Mouse (Mus musculus) kidney, postnatal 14 days (tissue): ENCODE data around the gene Arl1.
"Not testable (repeated sequence)": the region's sequence is repeated elsewhere in the genome, so short reads cannot be mapped to it uniquely, and the experiment has no call there.

Experiments
- DNase-seq: peaks from one replicate; pipeline ENCODE4 v3.0.0; 2022; ENCODE audit warnings: mixed read lengths

Arl1 gene

DNA sequence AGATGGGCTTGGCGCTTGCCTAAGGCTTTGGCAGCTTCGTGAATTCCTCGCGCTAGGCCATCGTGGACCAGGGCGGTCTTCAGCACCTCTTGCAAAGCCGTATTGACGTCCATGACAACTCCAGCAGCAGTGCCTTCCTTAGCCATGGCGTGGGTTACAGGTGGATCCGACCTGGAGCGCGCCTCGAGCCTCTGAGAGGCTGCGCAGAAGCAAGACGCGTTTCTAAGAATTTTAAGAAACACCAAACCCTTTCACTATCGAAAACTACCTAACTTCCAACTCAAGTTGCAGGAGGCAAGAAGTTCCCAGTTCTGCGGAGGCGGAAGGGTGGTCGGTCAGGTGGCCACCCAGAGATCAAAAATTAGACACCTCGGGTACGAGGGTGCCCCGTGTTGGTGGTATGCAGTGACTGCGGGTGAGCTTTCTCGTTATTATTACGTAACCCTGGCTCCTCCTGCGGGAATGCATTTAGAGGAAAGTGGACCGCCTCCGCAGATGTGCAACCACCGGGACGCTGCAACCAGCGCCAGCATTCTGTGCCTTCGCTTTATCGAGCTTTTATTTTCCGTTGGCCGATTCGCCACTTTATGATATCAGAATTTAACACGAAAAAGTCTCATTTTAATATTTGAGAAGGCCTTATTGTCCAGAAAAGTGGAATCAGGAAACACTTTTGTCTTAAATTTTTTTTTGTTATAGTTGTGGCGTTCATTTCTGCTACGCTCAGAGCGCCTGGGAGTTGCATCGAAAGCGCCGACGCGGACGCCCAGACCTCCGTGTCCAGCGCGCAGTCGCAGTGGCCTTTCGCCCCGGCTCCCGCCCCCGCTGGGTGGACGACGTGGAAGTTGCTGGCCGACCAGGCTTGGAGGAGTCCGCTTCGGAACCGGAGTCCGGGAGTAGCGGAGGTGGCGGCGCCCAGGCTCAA lies at the start of gene Arl1:
Arl1 (plus strand) TSS at position 288 of the 925 bp plus-strand sequence.
- peak; percentile 95 for DNase-seq

DNA sequence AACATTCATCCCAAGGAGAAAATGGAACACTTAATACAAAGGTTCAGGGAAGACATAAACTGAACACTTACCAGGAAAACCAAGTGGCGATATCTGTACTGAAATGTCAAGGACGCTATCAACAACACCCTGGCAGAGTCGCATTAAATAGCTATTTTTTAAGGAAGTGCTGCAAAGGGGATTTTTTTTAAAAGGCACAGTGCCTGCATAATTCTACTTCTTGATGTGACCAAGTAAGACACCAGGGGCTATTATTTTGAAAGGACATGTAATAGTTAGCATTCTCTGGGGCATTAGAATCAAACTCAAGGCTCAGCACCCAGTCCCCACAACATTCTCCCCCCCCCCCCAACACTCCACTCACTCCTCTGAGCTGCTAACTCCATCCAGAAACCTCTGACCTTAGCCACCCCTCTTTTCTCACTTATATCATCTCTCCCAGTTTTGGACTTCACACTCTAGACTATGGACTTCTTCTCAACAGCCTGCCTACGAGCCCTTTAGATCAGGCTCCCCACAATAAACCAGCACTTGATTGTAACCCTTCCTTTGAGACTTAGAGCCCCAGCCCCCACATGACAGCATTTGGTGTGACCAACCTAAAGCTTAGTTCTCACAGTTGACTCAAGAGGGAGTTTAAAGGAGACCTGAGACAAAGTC lies 47.6 kb upstream of the Arl1 start:
- no peak for DNase-seq

DNA sequence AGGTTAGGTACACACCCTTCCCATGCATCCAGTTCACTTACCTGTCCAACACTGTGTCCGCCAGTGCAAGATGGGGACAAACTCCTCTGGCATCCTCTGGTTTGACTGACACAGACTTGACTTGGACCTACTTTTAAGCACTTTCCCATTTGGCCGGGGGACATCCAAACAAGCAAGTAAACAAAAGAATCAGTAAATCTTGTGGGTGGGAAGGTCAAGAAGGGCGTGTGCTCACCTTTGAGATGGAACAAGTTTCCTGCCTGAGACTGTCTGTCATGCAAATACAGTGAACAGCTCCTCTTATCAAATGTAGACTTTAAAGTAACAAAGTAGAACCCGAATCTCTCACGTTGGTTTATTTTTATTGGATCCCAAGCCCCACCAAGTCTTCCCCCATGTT lies 45.7 kb upstream of the Arl1 start, which contains the start of gene Spic:
Spic (minus strand) TSS at position 91 of the 400 bp plus-strand sequence.
- no peak for DNase-seq

DNA sequence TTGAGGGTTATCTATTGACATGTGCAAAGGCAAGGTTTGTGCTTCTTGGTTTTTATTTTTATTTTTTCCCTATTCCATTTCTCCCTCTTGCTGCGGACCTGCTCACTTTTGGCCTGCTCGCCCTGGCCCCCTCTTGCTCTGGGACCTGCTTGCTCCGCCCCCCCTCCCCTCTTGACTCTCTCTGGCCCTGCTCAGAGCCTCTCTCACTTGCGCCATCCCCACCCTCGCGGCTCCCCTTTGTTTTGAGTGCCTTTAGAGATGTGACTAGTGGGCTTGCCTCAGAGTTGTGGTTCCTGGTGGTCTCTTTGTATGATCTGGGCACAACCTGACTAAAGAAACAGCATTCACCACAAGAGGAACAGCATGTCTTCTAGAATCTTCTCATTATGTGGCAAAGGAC lies 29.7 kb upstream of the Arl1 start:
- DNase-seq = no peak

DNA sequence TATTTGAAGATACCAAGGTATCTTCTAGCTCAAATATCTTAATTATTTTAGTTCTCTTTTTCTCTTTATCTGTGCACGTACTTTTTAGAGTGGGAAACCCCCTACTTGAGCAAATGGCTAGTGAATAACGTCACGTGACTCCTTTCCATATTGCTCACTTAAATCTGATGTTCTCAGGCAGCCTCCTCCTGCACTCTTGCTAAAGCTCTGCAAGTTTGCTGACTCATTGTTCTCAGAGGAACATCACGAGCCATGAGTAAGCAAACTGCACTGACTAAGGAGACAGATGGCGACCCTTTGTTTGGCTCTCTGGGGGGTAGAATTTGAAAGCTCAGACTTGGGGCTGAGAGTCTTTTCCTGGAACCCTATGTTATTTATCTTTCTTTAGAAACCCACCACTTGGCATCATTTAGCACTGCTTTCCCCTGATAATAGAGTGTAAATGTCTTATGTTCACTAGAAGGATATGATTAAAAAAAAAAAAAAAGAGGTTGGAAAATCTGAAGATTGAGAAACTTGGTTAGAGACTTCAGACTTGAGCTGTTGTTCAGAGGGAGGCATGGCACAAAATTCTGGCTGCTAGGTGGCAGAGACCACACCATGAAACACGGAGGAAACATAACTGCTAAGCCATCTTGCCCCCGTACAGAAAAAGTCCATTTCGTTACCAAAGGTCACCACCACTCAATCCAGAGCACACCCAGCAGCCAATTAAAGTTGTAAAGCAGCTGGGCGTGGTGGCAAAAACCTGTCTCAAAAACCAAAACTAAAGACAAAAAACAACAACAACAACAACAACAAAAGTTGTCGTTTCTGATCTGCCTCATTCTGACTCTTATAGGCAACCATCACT lies 21.8 kb upstream of the Arl1 start:
- no peak for DNase-seq

DNA sequence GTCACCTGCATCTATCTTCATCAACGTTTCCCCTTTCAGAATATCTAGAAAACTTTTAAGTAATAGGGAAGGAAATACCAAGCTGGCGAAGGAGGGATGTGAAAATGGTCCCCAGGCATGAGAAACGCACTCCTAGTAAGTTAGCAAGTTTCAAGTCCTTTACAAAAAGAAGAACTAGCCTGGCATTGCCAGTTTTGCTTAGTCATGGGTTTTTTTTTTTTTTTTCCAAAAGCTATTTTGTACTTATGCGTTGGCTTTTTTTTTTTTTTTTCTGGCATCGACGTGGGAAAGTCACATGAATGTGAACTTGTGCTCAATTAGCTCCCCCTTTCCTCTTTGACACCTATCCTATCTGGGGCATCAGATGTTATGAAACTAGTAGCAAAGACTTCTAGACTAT lies 18.3 kb upstream of the Arl1 start:
- no peak for DNase-seq

DNA sequence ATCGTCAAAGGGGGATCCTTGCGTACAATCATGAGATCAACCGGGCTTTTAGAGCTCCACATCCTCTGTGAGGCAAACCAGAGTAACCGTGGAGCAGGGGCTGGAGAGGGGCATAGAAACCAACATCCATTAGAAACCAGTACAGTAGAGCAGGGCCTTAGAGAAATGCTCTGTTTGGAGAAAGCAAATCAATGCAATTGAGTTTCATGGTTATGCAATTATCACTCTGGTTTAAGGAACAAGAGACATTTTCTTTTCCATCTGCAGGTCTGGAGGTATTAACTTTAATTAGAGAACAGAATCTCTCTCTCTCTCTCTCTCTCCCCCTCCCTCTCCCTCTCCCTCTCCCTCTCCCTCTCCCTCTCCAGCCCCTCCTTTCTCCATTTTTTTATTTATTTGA lies 15.9 kb upstream of the Arl1 start:
- DNase-seq = no peak

DNA sequence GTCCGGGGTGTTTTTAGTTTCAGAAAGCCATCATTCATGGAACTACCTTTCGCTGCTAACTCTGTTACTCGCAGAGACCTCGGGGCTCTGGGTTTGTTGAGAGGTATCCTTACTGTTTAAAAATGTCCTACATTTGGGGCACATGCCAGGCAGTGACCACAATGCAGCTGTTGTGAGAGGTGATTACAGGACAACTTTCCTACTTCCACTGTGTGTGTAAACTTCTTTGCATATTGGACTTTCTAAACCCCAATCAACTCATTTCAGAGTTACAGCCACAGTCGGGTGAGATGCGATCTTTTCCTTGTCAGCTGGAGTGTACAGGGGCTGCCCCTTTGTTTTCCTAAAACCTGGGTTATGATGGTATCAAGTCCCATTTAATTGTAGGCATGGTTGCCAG lies 15.0 kb upstream of the Arl1 start:
- DNase-seq = no peak

DNA sequence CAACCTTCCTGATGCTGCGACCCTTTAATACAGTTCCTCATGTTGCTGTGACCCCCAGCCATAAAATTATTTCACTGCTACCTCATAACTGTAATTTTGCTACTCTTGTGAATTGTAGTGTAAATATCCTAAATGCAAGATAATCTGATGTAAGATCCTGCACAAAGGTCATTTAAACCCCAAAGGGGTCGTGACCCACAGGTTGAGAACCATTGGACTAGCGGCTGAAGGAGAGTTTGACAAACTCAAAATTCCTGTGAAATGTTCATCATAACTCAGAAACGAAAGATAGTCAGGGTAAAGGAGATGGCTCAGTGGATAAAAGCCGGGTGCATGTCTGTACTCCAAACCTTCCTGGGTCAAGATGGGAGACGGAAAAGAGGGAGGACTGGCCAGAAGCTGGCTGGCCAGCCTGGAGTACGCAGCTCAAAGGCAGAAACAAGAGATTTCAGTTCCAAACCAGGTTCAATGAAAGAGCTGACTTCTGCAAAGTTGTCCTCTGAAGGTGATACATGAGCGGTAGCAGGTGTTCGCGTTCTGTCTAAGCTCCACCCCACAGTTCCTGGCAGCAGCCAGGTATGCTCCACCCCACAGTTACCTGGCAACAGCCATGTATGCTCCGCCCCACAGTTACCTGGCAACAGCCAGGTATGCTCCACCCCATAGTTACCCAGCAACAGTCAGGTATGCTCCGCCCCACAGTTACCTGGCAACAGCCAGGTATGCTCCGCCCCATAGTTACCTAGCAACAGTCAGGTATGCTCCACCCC lies 13.5 kb upstream of the Arl1 start:
- no peak for DNase-seq

DNA sequence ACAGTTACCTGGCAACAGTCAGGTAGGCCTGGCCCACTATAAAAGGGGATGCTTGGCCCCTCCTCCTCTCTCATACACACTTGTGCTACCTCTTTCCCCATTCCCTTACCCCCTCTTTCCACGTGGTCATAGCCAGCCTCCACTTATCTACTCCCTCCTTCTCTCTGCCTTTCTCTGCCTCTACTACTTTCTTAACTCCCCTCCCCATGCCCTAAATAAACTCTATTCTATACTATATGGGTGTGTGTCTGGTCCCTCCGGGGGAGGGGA lies 13.0 kb upstream of the Arl1 start:
- DNase-seq = no peak

DNA sequence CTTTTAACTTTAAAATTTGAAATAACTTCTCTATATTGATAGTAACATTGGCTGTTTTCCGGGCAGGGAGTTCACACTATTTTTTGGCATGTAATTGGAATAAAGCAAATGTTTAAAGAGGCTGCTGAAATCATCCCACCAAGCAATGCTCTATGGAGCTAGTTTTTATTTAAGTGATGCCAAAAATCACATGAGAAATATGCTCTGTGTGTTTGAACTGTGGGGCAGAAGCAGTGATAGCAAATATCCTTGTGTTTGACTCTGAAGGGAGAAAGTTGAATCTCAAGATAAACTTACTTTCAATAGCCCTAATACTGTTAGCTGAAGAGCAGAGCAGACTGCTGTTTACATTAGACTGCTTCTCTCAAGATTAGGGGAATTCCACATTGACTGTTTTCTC lies 11.0 kb upstream of the Arl1 start:
- no peak for DNase-seq

DNA sequence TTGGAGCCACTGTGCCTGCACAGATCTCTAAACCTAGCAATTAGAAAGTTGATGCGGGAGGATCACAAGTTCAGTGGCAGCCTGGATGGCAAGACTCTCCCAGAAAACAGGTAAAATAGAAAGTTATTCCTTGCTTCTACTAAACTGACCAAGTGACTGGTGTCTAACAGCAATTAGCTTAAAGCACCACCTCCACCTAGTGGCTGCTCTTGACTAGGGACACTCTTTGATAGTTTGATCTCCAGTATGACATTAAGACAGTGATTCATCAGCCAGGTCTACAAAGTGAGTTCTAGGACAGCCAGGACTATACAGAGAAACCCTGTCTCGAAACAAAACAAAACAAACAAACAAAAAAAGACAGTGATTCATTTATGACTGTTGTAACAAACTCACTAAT lies 5.3 kb upstream of the Arl1 start:
- peak; percentile 36 for DNase-seq

DNA sequence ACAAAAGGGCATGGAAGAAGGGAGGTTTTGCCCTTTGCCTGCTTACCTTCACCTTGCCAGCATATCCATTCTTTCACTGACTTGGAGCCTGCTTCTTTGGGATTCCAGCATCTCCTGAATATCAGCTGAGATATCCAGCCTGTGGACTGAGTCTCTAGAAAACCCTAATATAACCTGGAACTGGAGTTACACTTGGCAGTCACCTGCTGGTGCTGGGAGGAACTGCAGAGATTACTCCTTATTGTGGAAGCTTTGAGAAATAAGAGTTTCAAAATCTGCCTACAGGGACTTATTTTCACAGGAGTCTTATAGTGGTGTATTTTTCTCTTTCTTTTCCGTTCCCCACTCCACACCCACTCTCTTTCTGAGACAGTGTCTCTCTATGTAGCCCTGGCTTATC lies 3.5 kb upstream of the Arl1 start:
- peak; percentile 51 for DNase-seq

DNA sequence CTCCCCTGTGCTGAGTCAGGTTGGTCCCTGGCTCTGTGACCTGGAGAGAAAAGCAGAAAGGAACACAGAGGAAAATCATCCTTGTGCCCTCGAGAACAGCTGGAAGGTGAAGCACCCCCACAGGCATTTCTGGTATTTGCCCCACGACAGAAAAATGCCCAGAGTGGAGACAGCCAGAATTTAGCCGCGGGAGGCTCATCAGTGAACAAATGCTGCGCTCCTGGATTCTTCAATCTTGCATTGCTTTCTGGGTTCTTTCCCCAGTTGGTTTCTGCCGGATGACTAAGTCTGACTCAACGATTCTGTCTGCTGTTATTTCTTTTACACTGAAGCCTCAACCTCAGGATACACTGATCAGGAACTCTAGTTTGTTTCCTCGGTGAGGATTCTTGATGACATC lies 2.5 kb upstream of the Arl1 start:
- DNase-seq = no peak

DNA sequence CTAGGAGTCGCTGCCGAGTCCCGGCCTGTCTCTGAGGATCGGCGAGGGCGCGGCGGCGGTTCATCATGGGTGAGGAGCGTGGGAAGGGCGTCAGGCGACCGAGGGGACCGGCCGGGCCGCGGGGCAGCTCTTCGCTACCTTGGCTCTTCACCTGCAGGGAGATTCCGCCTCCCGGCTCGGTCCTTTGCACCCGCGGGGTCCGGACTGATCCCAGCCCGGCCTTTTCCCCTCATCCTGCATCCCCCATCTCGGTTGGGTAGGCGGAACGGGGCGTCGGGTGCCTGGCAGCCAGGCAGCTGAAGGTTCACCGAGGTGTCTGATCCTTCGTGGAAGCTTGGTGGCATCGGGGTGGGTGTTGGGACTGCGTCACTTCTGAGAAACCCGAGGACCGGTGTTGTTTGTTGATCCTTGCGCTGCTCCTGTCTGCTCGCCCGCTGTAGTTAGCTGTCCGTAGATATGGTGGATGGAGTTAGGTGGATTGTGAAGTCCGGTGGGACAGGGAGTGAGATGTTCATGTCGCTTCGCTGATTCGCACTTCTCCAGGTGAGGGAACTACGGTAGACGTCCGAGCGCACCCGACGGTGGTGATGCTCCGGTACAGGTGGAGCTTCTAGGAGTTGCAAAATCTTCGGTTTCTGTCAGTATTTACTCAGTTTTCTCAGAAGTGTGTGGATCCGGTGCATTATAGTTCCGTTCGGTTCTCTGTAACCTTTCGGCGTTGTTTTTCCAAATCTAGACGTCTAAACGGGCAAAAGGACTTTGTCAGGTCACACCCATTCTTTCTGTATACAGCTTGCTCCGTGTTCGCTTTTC lies 1.0 kb downstream of the Arl1 start:
- no peak for DNase-seq

DNA sequence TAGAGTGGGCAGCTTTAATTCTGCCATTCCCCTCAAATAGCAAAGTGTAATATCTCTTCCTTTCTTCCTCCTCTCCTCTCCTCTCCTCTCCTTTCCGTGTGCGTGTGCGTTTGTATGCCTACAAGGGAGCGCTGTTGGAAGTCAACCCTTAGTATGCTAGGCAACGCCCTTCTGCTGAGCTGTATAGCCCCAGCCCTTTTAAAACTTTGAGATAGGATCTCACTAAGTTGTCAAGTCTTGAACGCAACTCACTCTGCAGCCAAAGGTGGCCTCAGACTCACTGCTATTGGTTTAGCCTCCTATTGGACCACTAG lies 1.6 kb downstream of the Arl1 start:
- DNase-seq = no peak

DNA sequence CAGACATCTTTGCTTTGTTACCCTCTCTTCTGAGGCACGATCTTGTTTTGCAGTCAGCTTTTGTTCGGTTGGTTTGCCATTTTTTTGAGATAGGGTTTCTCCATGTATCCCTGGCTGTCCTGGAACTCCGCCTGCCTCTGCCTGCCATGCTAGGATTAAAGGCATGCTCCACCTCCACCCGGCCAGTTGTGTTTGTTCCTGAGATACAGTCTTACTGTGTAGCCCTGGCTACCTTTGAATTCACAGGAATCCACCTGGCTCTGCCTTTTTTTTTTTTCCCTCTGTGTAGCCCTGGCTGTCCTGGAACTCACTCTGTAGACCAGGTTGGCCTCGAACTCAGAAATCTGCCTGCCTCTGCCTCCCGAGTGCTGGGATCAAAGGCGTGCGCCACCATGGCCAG lies 8.4 kb downstream of the Arl1 start:
- not testable (repeated sequence) for DNase-seq

DNA sequence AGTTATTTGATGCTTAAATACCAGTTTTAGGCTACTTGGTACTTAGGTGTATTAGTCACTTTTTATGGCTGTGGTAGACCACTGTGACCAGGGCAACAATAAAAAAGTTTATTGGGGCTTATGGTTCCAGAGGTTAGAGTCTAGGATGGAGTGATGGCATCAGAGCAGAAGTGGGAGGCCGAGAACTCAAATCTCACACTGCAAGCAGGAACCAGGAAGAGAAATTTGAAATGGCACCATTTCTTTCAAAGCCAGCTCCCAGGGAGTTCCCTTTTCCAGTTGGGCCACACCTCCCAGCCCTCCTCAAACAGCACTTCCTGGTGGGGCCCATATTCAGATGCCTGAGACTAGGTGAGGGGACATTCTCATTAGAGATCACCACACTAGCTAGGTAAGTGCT lies 9.2 kb downstream of the Arl1 start:
- DNase-seq = no peak

DNA sequence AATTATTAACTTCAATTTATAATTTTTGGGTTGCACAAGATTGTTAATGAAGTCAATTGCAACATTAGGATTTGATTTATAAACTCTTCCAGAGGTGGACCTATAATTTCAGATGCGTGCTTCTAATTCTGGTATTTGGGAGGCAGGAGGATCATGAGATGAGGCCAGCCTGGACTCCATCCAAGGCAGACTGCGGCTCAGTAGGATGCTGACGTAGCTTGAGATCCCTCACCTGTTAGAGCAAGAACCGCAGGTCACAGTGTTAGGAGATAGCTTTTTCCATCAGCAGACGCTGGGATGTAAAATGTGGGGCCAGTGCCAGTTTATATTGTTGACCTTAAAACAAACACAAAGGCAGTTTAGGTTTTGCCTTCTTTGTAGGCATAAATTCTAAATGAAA lies 10.1 kb downstream of the Arl1 start:
- no peak for DNase-seq

DNA sequence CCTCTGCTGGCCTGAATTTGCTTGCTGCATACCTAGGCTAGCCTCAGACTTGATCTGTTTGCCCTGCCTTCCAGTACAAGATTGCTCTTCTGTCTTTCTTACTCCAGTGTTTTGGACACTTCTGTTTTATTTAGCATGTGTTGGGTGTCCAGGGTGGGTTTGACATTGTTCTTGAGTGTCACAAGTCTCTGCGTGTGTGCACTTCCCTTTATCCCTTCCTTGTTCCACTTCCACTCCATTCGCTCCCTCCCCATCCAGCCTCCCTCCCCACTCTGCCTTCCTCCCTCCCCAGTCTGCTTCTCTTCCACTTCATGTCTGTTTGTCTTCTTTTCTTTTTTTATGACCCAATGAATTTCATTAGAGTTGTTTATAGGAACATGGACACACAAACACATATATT lies 10.8 kb downstream of the Arl1 start:
- DNase-seq = no peak

DNA sequence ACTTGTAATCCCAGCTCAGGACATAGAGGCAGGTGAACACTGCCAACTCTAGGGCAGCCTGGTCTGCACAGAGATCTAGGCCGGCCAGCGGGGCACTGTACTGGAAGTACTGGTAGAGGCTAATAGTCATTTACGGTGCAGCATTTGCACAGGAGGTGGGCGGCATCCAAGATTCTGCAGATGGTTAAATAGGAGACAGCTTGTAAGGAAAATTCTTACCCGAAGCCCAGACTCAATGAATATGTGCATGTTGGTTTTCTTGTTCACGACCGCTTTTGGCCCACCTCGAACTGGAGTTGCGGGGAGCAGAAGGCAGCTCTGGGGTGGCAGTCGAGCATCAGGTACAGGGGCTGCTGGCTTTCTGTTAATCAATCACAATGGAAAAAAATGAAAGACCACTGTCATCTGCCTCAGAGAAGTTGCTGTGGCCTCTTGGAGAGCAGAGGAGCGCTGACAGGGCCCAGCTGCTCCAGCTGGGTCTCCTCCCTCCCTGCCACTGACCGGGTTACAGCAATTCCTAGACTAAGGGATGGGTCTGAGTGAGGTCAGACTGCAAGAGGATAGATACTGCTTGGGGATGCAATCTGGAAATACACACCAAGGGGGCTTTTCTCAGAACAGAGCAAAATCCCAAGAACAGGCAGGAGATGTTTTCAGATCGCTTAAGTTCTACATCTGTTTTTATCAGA lies 31.0 kb downstream of the Arl1 start:
- peak; percentile 27 for DNase-seq
